Mouse (Mus musculus) hindbrain, embryonic 10.5 days (tissue): Measurements from ENCODE around the gene Itgb4. TPM values are rescaled to one million over a fixed set of nuclear protein-coding genes. Genes with fewer than 3 reads are reported as not detected.

Experiments used
- DNase-seq: peaks from one replicate; pipeline ENCODE4 v3.0.0-alpha.2; 2017; ENCODE audit warnings: low spot score
- H3K27ac ChIP-seq: fragments of 300-500 bp; sonication (generic); 2 replicates; pipeline ENCODE4 v1.5.1; 2016; ENCODE audit warnings: mild to moderate bottlenecking, moderate library complexity
- H3K27me3 ChIP-seq: fragments of 300-500 bp; sonication (generic); 2 replicates; pipeline ENCODE4 v1.6.1; 2016; ENCODE audit warnings: mild to moderate bottlenecking; ENCODE audit not compliant: poor library complexity, insufficient read depth, severe bottlenecking
- H3K36me3 ChIP-seq: fragments of 300-500 bp; sonication (generic); 2 replicates; pipeline ENCODE4 v1.6.1; 2016; ENCODE audit warnings: mild to moderate bottlenecking, moderate library complexity
- H3K4me1 ChIP-seq: fragments of 300-500 bp; sonication (generic); replicated peaks from 2 replicates; pipeline ENCODE4 v1.6.1; 2016; ENCODE audit warnings: mild to moderate bottlenecking
- H3K4me3 ChIP-seq: fragments of 300-500 bp; sonication (generic); 2 replicates; pipeline ENCODE4 v1.5.1; 2016; ENCODE audit warnings: mild to moderate bottlenecking, moderate library complexity
- H3K9me3 ChIP-seq: fragments of 300-500 bp; sonication (generic); 2 replicates; pipeline ENCODE4 v1.6.1; 2016; ENCODE audit warnings: mild to moderate bottlenecking, moderate library complexity
- WGBS: fragments of 180-500 bp; shearing (Covaris S2); methylation state at CpG from one replicate; pipeline ENCODE4 v1.1.7; 2016; 5-methylcytosine and 5-hydroxymethylcytosine counted together
- polyA plus RNA-seq: library from polyadenylated mRNA; unstranded; fragments of >200 nt; fragmentation: Nextera tagmentation; extraction: Ambion mirVana; gene quantifications from 2 replicates; pipeline ENCODE4 v1.2.1, GENCODE M21; 2016

Itgb4 gene
- 0.92 and 0.94 TPM in 2 replicates for polyA plus RNA-seq

DNA sequence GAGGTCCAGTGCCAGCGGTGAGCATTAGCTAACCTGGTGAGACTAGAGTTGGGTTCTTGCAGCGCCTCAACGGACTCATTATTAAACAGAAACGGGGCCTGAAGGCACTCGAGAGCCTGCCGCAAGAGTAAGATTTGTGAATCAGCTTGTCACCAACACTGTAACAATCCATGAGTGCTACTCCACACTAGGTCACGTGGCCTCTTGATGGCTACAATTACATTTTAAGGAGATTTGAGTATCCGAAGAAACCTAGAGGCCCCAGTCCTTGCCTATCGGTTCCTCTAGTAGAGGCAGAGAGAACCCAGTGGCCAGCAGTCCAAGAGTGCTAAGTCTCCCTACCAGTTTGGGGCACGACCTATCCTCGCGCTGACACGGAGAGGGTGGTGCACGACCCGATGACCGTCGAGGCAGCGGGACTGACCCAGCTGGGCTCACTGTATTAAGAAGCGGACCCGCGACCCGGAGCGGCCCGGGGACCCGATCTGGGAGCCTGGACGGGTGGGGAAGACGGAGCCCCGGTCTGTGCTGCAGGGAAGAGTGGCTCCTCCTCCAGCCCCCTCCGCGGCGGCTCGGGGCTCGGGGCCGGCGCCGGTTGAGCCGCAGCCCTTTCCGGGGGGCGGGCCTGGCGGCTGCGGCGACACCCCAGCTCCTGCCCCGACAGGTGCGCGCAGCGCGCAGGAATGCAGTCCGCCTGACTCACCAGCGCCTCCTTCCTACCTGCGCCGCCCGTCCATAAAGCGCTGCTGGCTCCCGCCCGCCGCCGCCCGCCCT is at the start of gene Itgb4:
Gene Itgb4 (plus strand): TSS at position 401 of the 774 bp plus-strand sequence.
- H3K4me3 ChIP-seq = peak within 1 kb of the TSS; percentile 52
- no peaks in the 10 kb centered on the region for H3K9me3 ChIP-seq
- H3K27me3 ChIP-seq = peaks cover 66% of the 10 kb centered on the region
- DNase-seq = peak; percentile 29
- peaks cover 25% of the 10 kb centered on the region for H3K4me1 ChIP-seq
- WGBS = 10% methylated on average over 58 of the region's 58 CpGs
- H3K27ac ChIP-seq = peak within 1 kb of the TSS; percentile 64; the same call in 1 of the 2 replicates
- H3K36me3 ChIP-seq = no peaks in the 10 kb centered on the region

DNA sequence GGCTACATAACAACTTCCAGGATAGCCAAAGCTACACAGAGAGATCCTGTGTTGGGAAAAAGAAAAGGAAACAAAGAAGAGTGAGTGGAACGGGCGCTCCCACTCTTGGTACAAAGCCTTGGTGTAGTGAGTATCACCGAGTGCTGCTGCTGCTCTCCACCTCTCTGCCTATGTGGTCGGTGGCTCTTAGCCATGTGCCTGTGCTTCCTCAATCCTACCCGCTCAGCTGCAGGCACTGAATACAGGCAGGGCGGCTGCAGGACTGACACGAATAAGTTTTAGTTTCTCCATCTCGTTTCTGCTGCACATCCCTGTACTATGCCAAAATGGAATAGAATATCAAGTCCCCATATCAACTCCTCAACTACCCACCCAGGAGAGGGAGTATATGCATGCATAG is 45.5 kb upstream of the Itgb4 start:
- Histone ChIP-seq H3K27me3 (no peaks in the 10 kb centered on the region), H3K27ac (no peak overlapping the region), H3K4me3 (no peak overlapping the region), H3K9me3 (no peaks in the 10 kb centered on the region), H3K36me3 (peaks cover 48% of the 10 kb centered on the region), H3K4me1 (peaks cover 16% of the 10 kb centered on the region)
- DNase-seq = no peak
- 94% methylated on average over 8 of the region's 8 CpGs for WGBS

DNA sequence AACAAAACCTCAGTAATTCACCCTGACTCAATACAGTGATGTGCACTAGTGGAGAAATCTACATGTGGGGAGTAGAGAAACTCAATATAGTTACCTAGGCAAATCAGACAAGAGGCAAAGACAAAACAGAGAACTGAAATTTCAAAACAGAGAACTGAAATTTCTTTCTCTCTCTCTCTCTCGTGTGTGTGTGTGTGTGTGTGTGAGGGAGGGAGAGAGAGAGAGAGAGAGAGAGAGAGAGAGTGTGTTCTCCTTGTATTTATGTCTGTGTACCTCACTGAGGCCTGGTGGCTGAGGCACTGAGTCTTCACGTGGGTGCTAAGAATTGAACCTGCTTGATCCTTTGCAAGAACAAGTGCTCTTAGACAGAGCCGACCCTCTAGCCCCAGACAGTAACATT is 44.7 kb upstream of the Itgb4 start:
- Histone ChIP-seq H3K4me1 (peaks cover 24% of the 10 kb centered on the region), H3K36me3 (peaks cover 43% of the 10 kb centered on the region), H3K9me3 (no peaks in the 10 kb centered on the region), H3K27me3 (no peaks in the 10 kb centered on the region), H3K4me3 (no peak overlapping the region), H3K27ac (no peak overlapping the region)
- 74% methylated on average over 3 of the region's 3 CpGs for WGBS
- no peak for DNase-seq

DNA sequence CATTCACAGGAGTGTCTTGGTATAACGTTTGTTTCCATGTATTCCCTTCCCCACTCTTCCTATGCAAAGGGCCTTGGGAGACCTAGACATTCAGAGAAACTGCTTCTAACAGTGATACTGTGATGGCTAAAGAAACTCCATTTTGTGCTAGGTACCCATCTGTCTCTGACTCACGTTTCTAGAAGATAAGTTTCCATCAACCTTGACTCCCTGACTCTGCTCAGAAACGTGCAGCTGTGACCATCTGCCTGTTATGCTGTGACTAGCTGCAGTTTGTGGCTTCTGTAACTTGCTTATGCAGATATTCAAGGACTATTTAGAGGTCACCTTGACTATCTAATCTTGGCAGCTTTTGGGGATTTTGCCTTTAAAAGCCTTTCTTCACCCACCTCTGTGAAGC is 43.3 kb upstream of the Itgb4 start:
- WGBS = 76% methylated on average over 3 of the region's 3 CpGs
- DNase-seq = no peak
- peaks cover 28% of the 10 kb centered on the region for H3K4me1 ChIP-seq
- H3K36me3 ChIP-seq = peaks cover 51% of the 10 kb centered on the region
- no peaks in the 10 kb centered on the region for H3K27me3 ChIP-seq
- no peak overlapping the region for H3K27ac ChIP-seq
- no peaks in the 10 kb centered on the region for H3K9me3 ChIP-seq
- no peak overlapping the region for H3K4me3 ChIP-seq

DNA sequence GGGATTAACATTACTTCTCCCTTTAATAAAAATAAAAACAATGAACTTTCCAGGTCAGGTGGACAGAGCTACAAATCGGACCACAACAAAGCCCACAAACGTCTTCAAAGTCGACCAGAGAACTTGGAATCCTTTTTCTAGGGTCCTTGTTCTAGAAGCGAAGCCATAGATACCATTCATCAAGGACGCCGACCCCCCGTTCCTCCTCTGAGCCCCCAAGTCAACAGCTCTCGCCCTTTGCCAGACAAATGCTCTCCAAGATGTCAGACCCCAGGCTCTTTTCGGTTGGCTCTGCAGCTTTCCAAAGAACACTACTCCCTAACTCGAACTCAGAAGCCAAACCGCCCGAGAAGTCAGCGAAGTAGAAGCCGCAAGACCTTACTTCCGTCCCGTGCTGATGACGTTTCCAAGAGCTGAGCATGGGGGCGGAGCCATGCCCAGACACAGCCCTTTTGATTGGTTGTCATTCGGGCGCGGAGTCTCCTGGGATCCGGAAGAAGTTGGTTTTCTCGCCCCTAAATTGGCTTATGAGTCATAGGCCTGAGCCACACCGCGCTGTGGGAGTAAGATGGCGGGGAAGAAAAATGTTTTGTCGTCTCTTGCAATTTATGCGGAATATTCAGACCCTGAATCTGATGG is 41.3 kb upstream of the Itgb4 start, which contains the start of the genes Sap30bp and Recql5:
Gene Sap30bp (plus strand): TSS at position 175 of the 639 bp plus-strand sequence.
Gene Recql5 (minus strand): TSS at position 370 of the 639 bp plus-strand sequence.
- Histone ChIP-seq H3K9me3 (no peaks in the 10 kb centered on the region), H3K27ac (peak within 1 kb of the TSS; percentile 82), H3K4me3 (peak within 1 kb of the TSS; percentile 79), H3K36me3 (peaks cover 53% of the 10 kb centered on the region), H3K4me1 (peaks cover 28% of the 10 kb centered on the region), H3K27me3 (no peaks in the 10 kb centered on the region)
- WGBS = under 1% methylated on average over 28 of the region's 28 CpGs
- DNase-seq = peak; percentile 98

DNA sequence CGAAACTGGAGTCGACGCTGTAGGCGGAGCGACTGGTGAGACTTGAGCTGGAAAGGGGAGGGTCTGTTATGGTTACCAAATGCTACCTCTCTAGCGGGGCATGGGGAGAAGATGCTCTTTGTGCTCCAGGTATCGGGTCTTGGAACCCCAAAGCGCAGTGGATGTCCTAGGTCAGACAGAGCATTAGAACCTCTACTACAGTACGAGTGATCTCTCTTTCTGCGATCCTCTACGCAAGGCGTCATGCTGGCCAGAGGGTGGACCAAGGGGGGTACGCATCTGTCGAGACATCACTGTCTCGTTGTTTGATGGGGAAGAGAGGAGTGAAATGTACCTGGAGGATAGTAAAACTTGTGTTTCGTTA is 40.8 kb upstream of the Itgb4 start:
- peaks cover 53% of the 10 kb centered on the region for H3K36me3 ChIP-seq
- peaks cover 28% of the 10 kb centered on the region for H3K4me1 ChIP-seq
- WGBS = under 1% methylated on average over 16 of the region's 16 CpGs
- DNase-seq = no peak
- H3K27me3 ChIP-seq = no peaks in the 10 kb centered on the region
- no peaks in the 10 kb centered on the region for H3K9me3 ChIP-seq
- H3K27ac ChIP-seq = peak overlapping the region; percentile 82
- H3K4me3 ChIP-seq = peak overlapping the region; percentile 79

DNA sequence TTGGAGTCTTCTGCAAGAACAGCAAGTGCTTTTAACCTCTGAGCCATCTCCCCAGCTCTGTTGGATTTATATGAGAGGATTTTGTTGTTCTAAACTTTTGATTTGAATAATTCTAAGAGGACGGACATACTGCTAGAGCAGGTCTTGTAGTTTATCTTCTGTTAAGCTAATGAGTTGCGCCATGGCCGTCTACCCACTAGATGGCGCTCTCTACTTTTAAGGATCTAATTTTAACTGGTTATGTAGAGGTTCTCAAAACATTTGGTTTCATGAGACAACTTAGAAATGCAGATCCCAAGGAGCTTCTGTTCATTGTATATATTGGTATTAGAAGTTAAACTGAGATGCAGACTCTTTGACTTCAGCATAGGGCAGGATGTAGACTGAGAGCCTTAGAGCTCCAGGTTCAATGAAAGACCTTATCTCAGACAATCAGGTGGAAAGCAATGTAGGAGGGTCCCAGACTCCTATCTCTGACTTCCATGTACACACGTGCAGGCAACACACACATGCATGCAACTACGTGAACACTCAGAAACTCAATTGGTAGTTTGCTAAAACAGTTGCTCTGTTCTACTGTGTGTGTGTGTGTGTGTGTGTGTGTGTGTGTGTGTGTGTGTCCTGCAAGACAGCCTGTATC is 34.7 kb upstream of the Itgb4 start:
- H3K36me3 ChIP-seq = peaks cover 99% of the 10 kb centered on the region
- H3K4me1 ChIP-seq = peaks cover 3% of the 10 kb centered on the region
- peak; percentile 53 for DNase-seq
- H3K9me3 ChIP-seq = no peaks in the 10 kb centered on the region
- H3K27me3 ChIP-seq = no peaks in the 10 kb centered on the region
- no peak overlapping the region for H3K4me3 ChIP-seq
- H3K27ac ChIP-seq = no peak overlapping the region
- 44% methylated on average over 6 of the region's 6 CpGs for WGBS

DNA sequence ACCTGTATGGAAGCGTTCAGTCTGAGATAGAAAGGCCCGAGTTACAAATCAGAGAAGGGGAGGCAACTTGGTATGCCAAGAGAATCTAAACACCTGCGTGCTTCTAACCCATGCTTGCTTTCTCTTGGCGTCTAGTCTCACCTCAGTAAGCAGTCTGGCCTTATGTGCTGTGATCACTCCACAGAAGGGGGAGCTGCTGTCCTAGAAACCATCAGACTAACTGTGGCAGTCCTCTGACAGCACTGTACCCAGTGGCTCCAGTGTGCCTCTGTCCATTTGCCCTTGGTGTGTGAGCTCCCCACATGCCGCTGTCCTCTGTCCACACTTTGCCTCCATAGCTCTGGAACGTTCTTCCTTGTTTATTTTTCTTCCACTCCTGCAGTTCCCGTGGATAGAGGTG is 32.5 kb upstream of the Itgb4 start:
- Histone ChIP-seq H3K36me3 (peaks cover 99% of the 10 kb centered on the region), H3K4me1 (no peaks in the 10 kb centered on the region), H3K9me3 (no peaks in the 10 kb centered on the region), H3K27me3 (no peaks in the 10 kb centered on the region), H3K4me3 (no peak overlapping the region), H3K27ac (no peak overlapping the region)
- DNase-seq = no peak
- 86% methylated on average over 7 of the region's 7 CpGs for WGBS

DNA sequence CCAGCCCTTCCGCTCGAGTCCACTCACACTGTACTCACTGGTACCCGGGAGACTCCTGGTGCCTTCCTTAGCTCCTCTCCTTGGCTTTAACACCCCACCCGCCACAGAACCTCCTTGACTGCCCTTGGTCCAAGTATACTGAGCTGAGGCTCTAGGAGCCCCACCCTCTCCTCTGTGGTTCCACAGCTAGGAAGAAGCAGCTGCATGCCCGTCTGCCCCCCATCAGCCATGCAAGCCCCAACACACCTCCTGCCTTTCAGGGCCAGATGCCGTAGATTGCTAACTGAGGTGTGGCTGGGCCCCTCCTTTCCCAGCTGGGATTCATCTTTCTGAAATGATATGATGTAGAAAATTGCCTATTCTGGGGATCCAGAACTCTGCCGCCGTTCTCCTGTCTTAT is 29.3 kb upstream of the Itgb4 start:
- H3K4me1 ChIP-seq = no peaks in the 10 kb centered on the region
- 92% methylated on average over 8 of the region's 8 CpGs for WGBS

DNA sequence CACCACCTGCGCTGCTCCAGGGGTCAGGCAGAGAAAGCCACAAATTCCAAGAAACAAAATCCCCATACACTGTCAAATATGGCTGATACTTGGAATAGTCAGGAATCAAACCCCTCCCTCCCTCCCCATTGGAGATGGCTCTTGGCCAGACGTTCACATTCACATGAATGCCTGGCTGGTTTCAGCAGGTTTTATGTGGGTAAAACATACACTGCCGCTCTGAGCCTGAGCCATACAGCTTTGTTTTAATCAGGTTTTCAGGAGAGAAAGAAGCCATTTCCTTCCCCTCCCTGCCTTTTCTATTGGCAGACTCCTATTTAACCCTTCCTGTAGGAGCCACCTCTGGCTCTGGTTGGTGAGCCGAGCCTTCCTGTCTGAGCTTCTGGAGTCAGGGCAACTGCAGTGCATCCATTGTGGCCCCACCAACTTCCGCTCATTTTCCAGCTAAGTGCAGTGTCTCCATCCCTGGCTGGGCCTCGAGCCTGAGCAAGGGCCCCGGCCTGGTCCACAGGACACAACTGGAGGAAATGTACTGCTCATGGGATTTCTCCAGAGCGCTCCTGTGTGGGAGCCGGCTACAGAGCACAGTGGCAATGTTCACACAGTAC is 28.2 kb upstream of the Itgb4 start:
- Histone ChIP-seq H3K36me3 (peaks cover 100% of the 10 kb centered on the region), H3K27ac (no peak overlapping the region), H3K4me3 (no peak overlapping the region), H3K27me3 (no peaks in the 10 kb centered on the region), H3K9me3 (no peaks in the 10 kb centered on the region), H3K4me1 (no peaks in the 10 kb centered on the region)
- no peak for DNase-seq
- 90% methylated on average over 9 of the region's 9 CpGs for WGBS

More for the DNA sequence above, 29.3 kb upstream of the Itgb4 start:
- no peak overlapping the region for H3K27ac ChIP-seq
- H3K27me3 ChIP-seq = no peaks in the 10 kb centered on the region
- H3K36me3 ChIP-seq = peaks cover 100% of the 10 kb centered on the region
- DNase-seq = no peak
- H3K9me3 ChIP-seq = no peaks in the 10 kb centered on the region
- H3K4me3 ChIP-seq = no peak overlapping the region

DNA sequence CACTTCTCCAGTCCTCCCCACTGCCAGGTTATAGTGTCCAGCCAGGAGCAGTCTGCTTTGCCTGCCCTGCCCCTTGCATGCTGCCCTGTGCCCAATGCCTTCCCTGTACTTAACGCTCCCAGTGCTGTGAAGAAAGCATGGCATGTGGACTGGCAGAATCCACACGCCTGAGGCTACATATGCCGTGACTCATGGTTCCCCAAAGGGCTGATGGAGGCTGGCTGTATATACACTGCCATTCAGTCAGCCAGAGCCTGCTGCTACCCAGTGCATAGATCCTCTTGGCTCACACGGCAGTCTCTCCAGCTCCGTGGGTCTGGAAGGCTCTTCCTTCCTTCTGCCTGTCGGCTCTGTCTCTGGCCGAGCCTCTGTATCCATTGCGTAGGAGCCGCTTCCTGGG is 26.2 kb upstream of the Itgb4 start:
- no peak for DNase-seq
- WGBS = 95% methylated on average over 9 of the region's 9 CpGs
- H3K36me3 ChIP-seq = peaks cover 100% of the 10 kb centered on the region

DNA sequence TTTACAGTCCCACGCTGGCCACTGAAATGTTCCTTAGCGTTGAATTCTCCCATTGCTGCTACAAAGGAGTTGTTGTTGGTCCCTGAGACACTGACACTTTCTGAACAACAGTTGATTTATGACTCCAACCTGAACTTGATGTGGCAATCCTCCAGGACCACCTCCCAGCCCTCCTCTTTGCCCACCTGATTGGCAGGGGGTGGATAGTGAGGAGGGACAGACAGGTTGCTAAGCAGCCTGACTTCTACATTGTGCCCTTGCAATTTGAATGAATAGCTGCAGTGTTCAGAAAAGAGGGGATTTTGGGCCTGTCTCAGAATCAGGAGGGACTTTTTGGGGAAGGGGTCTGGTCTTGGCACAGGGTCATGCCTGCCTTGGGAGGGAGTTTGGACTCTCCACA is 23.8 kb upstream of the Itgb4 start:
- Histone ChIP-seq H3K4me1 (peaks cover 11% of the 10 kb centered on the region), H3K4me3 (no peak overlapping the region), H3K27ac (no peak overlapping the region), H3K9me3 (no peaks in the 10 kb centered on the region), H3K36me3 (peaks cover 100% of the 10 kb centered on the region), H3K27me3 (peaks cover 22% of the 10 kb centered on the region)
- DNase-seq = no peak
- WGBS = 90% methylated on average over 2 of the region's 2 CpGs

More for the DNA sequence above, 26.2 kb upstream of the Itgb4 start:
- H3K4me3 ChIP-seq = no peak overlapping the region
- H3K27me3 ChIP-seq = peaks cover under 1% of the 10 kb centered on the region; the same call in 1 of the 2 replicates
- H3K9me3 ChIP-seq = no peaks in the 10 kb centered on the region
- no peak overlapping the region for H3K27ac ChIP-seq
- H3K4me1 ChIP-seq = no peaks in the 10 kb centered on the region; the same call in 1 of the 2 replicates
